Mouse (Mus musculus) cerebral cortex, adult 2 months (tissue): ENCODE measurements around the gene Gm28308.

ENCODE experiments used
- WGBS: fragments of 180-500 bp; shearing (Covaris S2); methylation state at CpG from one replicate; pipeline ENCODE4 v1.1.7; 2018; 5-methylcytosine and 5-hydroxymethylcytosine counted together

Gene Gm28308

GRCm38 (mm10) chr6:52183311-52184080 is 29.6 kb downstream of the Gm28308 start:
- WGBS = 10% methylated on average over 10 of the region's 10 CpGs

- WGBS = 38% methylated on average over 1 of the region's 1 CpGs
Observed at GRCm38 (mm10) chr6:52182793-52183192, 30.3 kb downstream of the Gm28308 start.

GRCm38 (mm10) chr6:52182030-52182429 is 31.1 kb downstream of the Gm28308 start:
- 24% methylated on average over 2 of the region's 2 CpGs for WGBS

GRCm38 (mm10) chr6:52180726-52181125 is 32.4 kb downstream of the Gm28308 start:
- WGBS = 11% methylated on average over 3 of the region's 3 CpGs

GRCm38 (mm10) chr6:52180213-52180710 is 32.9 kb downstream of the Gm28308 start:
- whole genome bisulfite sequencing = 7% methylated on average over 11 of the region's 11 CpGs

GRCm38 (mm10) chr6:52179690-52180089 is 33.4 kb downstream of the Gm28308 start:
- 1% methylated on average over 10 of the region's 10 CpGs for WGBS

GRCm38 (mm10) chr6:52178918-52179665 is 34.0 kb downstream of the Gm28308 start:
- 5% methylated on average over 4 of the region's 4 CpGs for WGBS

GRCm38 (mm10) chr6:52177806-52178205 is 35.3 kb downstream of the Gm28308 start:
- WGBS = 3% methylated on average over 9 of the region's 9 CpGs

- 3% methylated on average over 36 of the region's 36 CpGs for WGBS
Observed at GRCm38 (mm10) chr6:52177061-52177735, 35.9 kb downstream of the Gm28308 start, which contains the start of gene 5730596B20Rik. Gene 5730596B20Rik (plus strand): TSS chr6:52177498.

- WGBS = 5% methylated on average over 6 of the region's 6 CpGs
Observed at GRCm38 (mm10) chr6:52176391-52176790, 36.7 kb downstream of the Gm28308 start.

GRCm38 (mm10) chr6:52175864-52176263 is 37.3 kb downstream of the Gm28308 start:
- 3% methylated on average over 20 of the region's 35 CpGs for WGBS

GRCm38 (mm10) chr6:52174968-52175751 is 38.0 kb downstream of the Gm28308 start:
- WGBS = under 1% methylated on average over 41 of the region's 41 CpGs

- 6% methylated on average over 4 of the region's 4 CpGs for WGBS
Observed at GRCm38 (mm10) chr6:52173648-52174047, 39.5 kb downstream of the Gm28308 start.

- WGBS = 2% methylated on average over 35 of the region's 35 CpGs
Observed at GRCm38 (mm10) chr6:52172501-52172900, 40.6 kb downstream of the Gm28308 start.

- whole genome bisulfite sequencing = 11% methylated on average over 7 of the region's 7 CpGs
Observed at GRCm38 (mm10) chr6:52171938-52172337, 41.2 kb downstream of the Gm28308 start.

- 13% methylated on average over 4 of the region's 4 CpGs for WGBS
Observed at GRCm38 (mm10) chr6:52171331-52171730, 41.8 kb downstream of the Gm28308 start.

GRCm38 (mm10) chr6:52170898-52171223 is 42.3 kb downstream of the Gm28308 start:
- 16% methylated on average over 5 of the region's 5 CpGs for WGBS

GRCm38 (mm10) chr6:52170166-52170897 is 42.8 kb downstream of the Gm28308 start:
- 3% methylated on average over 40 of the region's 40 CpGs for WGBS

- WGBS = 11% methylated on average over 16 of the region's 16 CpGs
Observed at GRCm38 (mm10) chr6:52169499-52170165, 43.5 kb downstream of the Gm28308 start.
